Mouse (Mus musculus) bone marrow macrophage, adult 2 months (primary cell): ENCODE measurements around the gene Snu13.

Experiments used
- CTCF ChIP-seq: IDR thresholded peaks from 2 replicates; pipeline ENCODE4 v1.5.1; 2012; ENCODE audit warnings: low read depth, mild to moderate bottlenecking, low read length, moderate library complexity
- POLR2A ChIP-seq: IDR thresholded peaks from 2 replicates; pipeline ENCODE4 v1.6.1; 2012; ENCODE audit warnings: mild to moderate bottlenecking, low read depth, low read length, borderline replicate concordance

- TF ChIP-seq CTCF (peak; percentile 82), POLR2A (no peak)
These were observed 6.7 kb downstream of the Snu13 start for GRCm38 (mm10) chr15:82040650-82041049.
